Mouse (Mus musculus): ENCODE results near the gene Sbds. TPM values are rescaled to one million over a fixed set of nuclear protein-coding genes. Genes with fewer than 3 reads are reported as not detected.
A peak's percentile ranks its signal among the peaks of the same experiment; 100 is the strongest.

Sbds gene
- polyA plus RNA-seq, 1 experiment from 2014 or later = 45.6 TPM

- no peak overlapping the region for H3K4me3 ChIP-seq (ENCODE audit: low read depth, low read length)
- H3K36me3 ChIP-seq (ENCODE audit: control insufficient read depth, insufficient read depth) = peaks cover 6% of the 10 kb centered on the region
- H3K27me3 ChIP-seq (ENCODE audit: control insufficient read depth, insufficient read depth, low read depth, low read length) = no peaks in the 10 kb centered on the region
- no peak overlapping the region for H3K27ac ChIP-seq (ENCODE audit: low read length)
- ATAC-seq (ENCODE audit: low read depth) = no peak
- H3K4me1 ChIP-seq (ENCODE audit: control insufficient read depth, low read depth, low read length) = peaks cover 12% of the 10 kb centered on the region
- WGBS (ENCODE audit: insufficient replicate concordance) = 83% methylated on average over 5 of the region's 5 CpGs
- no peak overlapping the region for H3K9ac ChIP-seq (ENCODE audit: low read depth, low read length)
- H3K4me2 ChIP-seq (ENCODE audit: low read depth, low read length) = no peak overlapping the region
- H3K9me3 ChIP-seq (replicated peaks; ENCODE audit: control insufficient read depth, low read length) = no peaks in the 10 kb centered on the region
Measured at GRCm38 (mm10) chr5:130218336-130218735, 37.0 kb downstream of the Sbds start.

- no peaks in the 10 kb centered on the region for H3K27me3 ChIP-seq (ENCODE audit: control insufficient read depth, insufficient read depth, low read depth, low read length)
- no peak for ATAC-seq (ENCODE audit: low read depth)
- peaks cover 11% of the 10 kb centered on the region for H3K36me3 ChIP-seq (ENCODE audit: control insufficient read depth, insufficient read depth)
- 81% methylated on average over 4 of the region's 4 CpGs for WGBS (ENCODE audit: insufficient replicate concordance)
- no peak overlapping the region for H3K9ac ChIP-seq (ENCODE audit: low read depth, low read length)
- H3K4me1 ChIP-seq (ENCODE audit: control insufficient read depth, low read depth, low read length) = peaks cover 9% of the 10 kb centered on the region
- no peak overlapping the region for H3K4me3 ChIP-seq (ENCODE audit: low read depth, low read length)
- no peaks in the 10 kb centered on the region for H3K9me3 ChIP-seq (replicated peaks; ENCODE audit: control insufficient read depth, low read length)
- no peak overlapping the region for H3K4me2 ChIP-seq (ENCODE audit: low read depth, low read length)
- H3K27ac ChIP-seq (ENCODE audit: low read length) = no peak overlapping the region
Measured at GRCm38 (mm10) chr5:130217406-130217805, 37.9 kb downstream of the Sbds start.

GRCm38 (mm10) chr5:130216781-130217180 lies 38.5 kb downstream of the Sbds start, which contains the start of gene Tmem248:
Gene Tmem248 (plus strand): TSS chr5:130217081.
- no peaks in the 10 kb centered on the region for H3K27me3 ChIP-seq (ENCODE audit: control insufficient read depth, insufficient read depth, low read depth, low read length)
- no peak within 1 kb of the TSS for H3K27ac ChIP-seq (ENCODE audit: low read length)
- peaks cover 16% of the 10 kb centered on the region for H3K36me3 ChIP-seq (ENCODE audit: control insufficient read depth, insufficient read depth)
- WGBS (ENCODE audit: insufficient replicate concordance) = 74% methylated on average over 7 of the region's 7 CpGs
- no peaks in the 10 kb centered on the region for H3K9me3 ChIP-seq (replicated peaks; ENCODE audit: control insufficient read depth, low read length)
- no peak for ATAC-seq (ENCODE audit: low read depth)
- no peak within 1 kb of the TSS for H3K4me3 ChIP-seq (ENCODE audit: low read depth, low read length)
- no peak within 1 kb of the TSS for H3K9ac ChIP-seq (ENCODE audit: low read depth, low read length)
- peaks cover 9% of the 10 kb centered on the region for H3K4me1 ChIP-seq (ENCODE audit: control insufficient read depth, low read depth, low read length)
- H3K4me2 ChIP-seq (ENCODE audit: low read depth, low read length) = no peak within 1 kb of the TSS

GRCm38 (mm10) chr5:130212956-130213355 lies 42.4 kb downstream of the Sbds start:
- Histone ChIP-seq H3K4me3 (ENCODE audit: low read depth, low read length) (no peak overlapping the region), H3K27ac (ENCODE audit: low read length) (no peak overlapping the region), H3K4me2 (ENCODE audit: low read depth, low read length) (no peak overlapping the region), H3K36me3 (ENCODE audit: control insufficient read depth, insufficient read depth) (peaks cover 45% of the 10 kb centered on the region), H3K27me3 (ENCODE audit: control insufficient read depth, insufficient read depth, low read depth, low read length) (no peaks in the 10 kb centered on the region), H3K9ac (ENCODE audit: low read depth, low read length) (no peak overlapping the region), H3K9me3 (replicated peaks; ENCODE audit: control insufficient read depth, low read length) (no peaks in the 10 kb centered on the region), H3K4me1 (ENCODE audit: control insufficient read depth, low read depth, low read length) (no peaks in the 10 kb centered on the region)
- 92% methylated on average over 11 of the region's 11 CpGs for WGBS (ENCODE audit: insufficient replicate concordance)
- ATAC-seq (ENCODE audit: low read depth) = no peak

GRCm38 (mm10) chr5:130207299-130207698 lies 48.0 kb downstream of the Sbds start:
- Histone ChIP-seq H3K27me3 (ENCODE audit: control insufficient read depth, insufficient read depth, low read depth, low read length) (no peaks in the 10 kb centered on the region), H3K27ac (ENCODE audit: low read length) (no peak overlapping the region), H3K4me3 (ENCODE audit: low read depth, low read length) (no peak overlapping the region), H3K4me2 (ENCODE audit: low read depth, low read length) (no peak overlapping the region), H3K9me3 (replicated peaks; ENCODE audit: control insufficient read depth, low read length) (no peaks in the 10 kb centered on the region), H3K4me1 (ENCODE audit: control insufficient read depth, low read depth, low read length) (peaks cover 2% of the 10 kb centered on the region), H3K36me3 (ENCODE audit: control insufficient read depth, insufficient read depth) (peaks cover 41% of the 10 kb centered on the region), H3K9ac (ENCODE audit: low read depth, low read length) (no peak overlapping the region)
- ATAC-seq (ENCODE audit: low read depth) = no peak
- 86% methylated on average over 4 of the region's 4 CpGs for WGBS (ENCODE audit: insufficient replicate concordance)

- Histone ChIP-seq H3K4me2 (ENCODE audit: low read depth, low read length) (no peak overlapping the region), H3K9ac (ENCODE audit: low read depth, low read length) (no peak overlapping the region), H3K27me3 (ENCODE audit: control insufficient read depth, insufficient read depth, low read depth, low read length) (no peaks in the 10 kb centered on the region), H3K27ac (ENCODE audit: low read length) (0 out of 2 replicates have a peak overlapping the region, but pooled peaks have one; percentile 25), H3K4me1 (ENCODE audit: control insufficient read depth, low read depth, low read length) (peaks cover 2% of the 10 kb centered on the region), H3K9me3 (replicated peaks; ENCODE audit: control insufficient read depth, low read length) (no peaks in the 10 kb centered on the region), H3K36me3 (ENCODE audit: control insufficient read depth, insufficient read depth) (peaks cover 33% of the 10 kb centered on the region), H3K4me3 (ENCODE audit: low read depth, low read length) (no peak overlapping the region)
- WGBS (ENCODE audit: insufficient replicate concordance) = 67% methylated on average over 3 of the region's 3 CpGs
- peak; percentile 75 for ATAC-seq (ENCODE audit: low read depth)
Measured at GRCm38 (mm10) chr5:130205441-130206023, 49.8 kb downstream of the Sbds start.

GRCm38 (mm10) chr5:130204560-130204959 lies 50.8 kb downstream of the Sbds start:
- Histone ChIP-seq H3K36me3 (ENCODE audit: control insufficient read depth, insufficient read depth) (peaks cover 30% of the 10 kb centered on the region), H3K27ac (ENCODE audit: low read length) (no peak overlapping the region), H3K9me3 (replicated peaks; ENCODE audit: control insufficient read depth, low read length) (no peaks in the 10 kb centered on the region), H3K27me3 (ENCODE audit: control insufficient read depth, insufficient read depth, low read depth, low read length) (no peaks in the 10 kb centered on the region), H3K4me3 (ENCODE audit: low read depth, low read length) (no peak overlapping the region), H3K4me2 (ENCODE audit: low read depth, low read length) (no peak overlapping the region), H3K9ac (ENCODE audit: low read depth, low read length) (no peak overlapping the region), H3K4me1 (ENCODE audit: control insufficient read depth, low read depth, low read length) (peaks cover 2% of the 10 kb centered on the region)
- no peak for ATAC-seq (ENCODE audit: low read depth)
- 74% methylated on average over 6 of the region's 6 CpGs for WGBS (ENCODE audit: insufficient replicate concordance)

GRCm38 (mm10) chr5:130203948-130204347 lies 51.4 kb downstream of the Sbds start:
- no peak overlapping the region for H3K27ac ChIP-seq (ENCODE audit: low read length)
- no peak overlapping the region for H3K9ac ChIP-seq (ENCODE audit: low read depth, low read length)
- H3K4me1 ChIP-seq (ENCODE audit: control insufficient read depth, low read depth, low read length) = peaks cover 2% of the 10 kb centered on the region
- WGBS (ENCODE audit: insufficient replicate concordance) = 60% methylated on average over 4 of the region's 4 CpGs
- H3K36me3 ChIP-seq (ENCODE audit: control insufficient read depth, insufficient read depth) = peaks cover 27% of the 10 kb centered on the region
- no peak for ATAC-seq (ENCODE audit: low read depth)
- H3K4me2 ChIP-seq (ENCODE audit: low read depth, low read length) = no peak overlapping the region
- H3K4me3 ChIP-seq (ENCODE audit: low read depth, low read length) = no peak overlapping the region
- no peaks in the 10 kb centered on the region for H3K9me3 ChIP-seq (replicated peaks; ENCODE audit: control insufficient read depth, low read length)
- H3K27me3 ChIP-seq (ENCODE audit: control insufficient read depth, insufficient read depth, low read depth, low read length) = no peaks in the 10 kb centered on the region

GRCm38 (mm10) chr5:130200233-130201029 lies 54.9 kb downstream of the Sbds start:
- Histone ChIP-seq H3K36me3 (ENCODE audit: control insufficient read depth, insufficient read depth) (peaks cover 27% of the 10 kb centered on the region), H3K4me3 (ENCODE audit: low read depth, low read length) (no peak overlapping the region), H3K27ac (ENCODE audit: low read length) (no peak overlapping the region), H3K4me2 (ENCODE audit: low read depth, low read length) (no peak overlapping the region), H3K9ac (ENCODE audit: low read depth, low read length) (no peak overlapping the region), H3K4me1 (ENCODE audit: control insufficient read depth, low read depth, low read length) (peaks cover 2% of the 10 kb centered on the region), H3K27me3 (ENCODE audit: control insufficient read depth, insufficient read depth, low read depth, low read length) (no peaks in the 10 kb centered on the region), H3K9me3 (replicated peaks; ENCODE audit: control insufficient read depth, low read length) (no peaks in the 10 kb centered on the region)
- ATAC-seq (ENCODE audit: low read depth) = peak; percentile 88
- 83% methylated on average over 10 of the region's 10 CpGs for WGBS (ENCODE audit: insufficient replicate concordance)
